Mouse (Mus musculus) spleen, adult 2 months (tissue): Measurements from ENCODE around the gene Cep104.

ENCODE experiments used
- CTCF ChIP-seq: fragments of 200-500 bp; IDR thresholded peaks from 2 replicates; pipeline ENCODE4 v1.5.1; 2011; ENCODE audit warnings: mild to moderate bottlenecking, inconsistent platforms; ENCODE audit not compliant: insufficient read depth, insufficient read length, insufficient replicate concordance; ENCODE audit errors: extremely low read depth
- POLR2A ChIP-seq: fragments of 200-500 bp; IDR thresholded peaks from 2 replicates; pipeline ENCODE4 v1.6.1; 2011; ENCODE audit warnings: low read depth, low read length, inconsistent platforms

DNA sequence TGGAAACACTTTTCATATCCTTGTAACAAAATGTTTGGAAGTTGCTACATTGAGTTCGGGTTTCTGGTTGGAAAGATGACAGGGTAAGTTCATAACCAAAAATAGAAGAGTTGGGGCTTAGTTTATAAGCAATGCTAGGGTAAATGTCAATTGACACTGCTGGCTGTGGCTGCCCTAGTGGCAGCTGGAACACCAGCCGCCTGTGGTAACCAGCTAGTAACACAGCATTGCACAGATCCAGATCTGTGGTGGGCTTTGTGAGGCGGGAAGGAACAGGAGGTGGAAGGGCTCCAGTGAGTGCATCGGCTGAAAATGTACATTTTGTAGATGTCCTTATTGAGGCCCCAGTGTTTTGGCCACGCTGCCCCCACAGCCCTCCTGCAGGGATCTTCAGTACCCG, 774 bp downstream of the Cep104 start:
- TF ChIP-seq CTCF (no peak), POLR2A (no peak)
